Mouse (Mus musculus) lung, postnatal 14 days (tissue): ENCODE measurements around the gene Bco1.

Experiments
- DNase-seq: peaks from one replicate; pipeline ENCODE4 v3.0.0; 2021

The Bco1 gene

DNA sequence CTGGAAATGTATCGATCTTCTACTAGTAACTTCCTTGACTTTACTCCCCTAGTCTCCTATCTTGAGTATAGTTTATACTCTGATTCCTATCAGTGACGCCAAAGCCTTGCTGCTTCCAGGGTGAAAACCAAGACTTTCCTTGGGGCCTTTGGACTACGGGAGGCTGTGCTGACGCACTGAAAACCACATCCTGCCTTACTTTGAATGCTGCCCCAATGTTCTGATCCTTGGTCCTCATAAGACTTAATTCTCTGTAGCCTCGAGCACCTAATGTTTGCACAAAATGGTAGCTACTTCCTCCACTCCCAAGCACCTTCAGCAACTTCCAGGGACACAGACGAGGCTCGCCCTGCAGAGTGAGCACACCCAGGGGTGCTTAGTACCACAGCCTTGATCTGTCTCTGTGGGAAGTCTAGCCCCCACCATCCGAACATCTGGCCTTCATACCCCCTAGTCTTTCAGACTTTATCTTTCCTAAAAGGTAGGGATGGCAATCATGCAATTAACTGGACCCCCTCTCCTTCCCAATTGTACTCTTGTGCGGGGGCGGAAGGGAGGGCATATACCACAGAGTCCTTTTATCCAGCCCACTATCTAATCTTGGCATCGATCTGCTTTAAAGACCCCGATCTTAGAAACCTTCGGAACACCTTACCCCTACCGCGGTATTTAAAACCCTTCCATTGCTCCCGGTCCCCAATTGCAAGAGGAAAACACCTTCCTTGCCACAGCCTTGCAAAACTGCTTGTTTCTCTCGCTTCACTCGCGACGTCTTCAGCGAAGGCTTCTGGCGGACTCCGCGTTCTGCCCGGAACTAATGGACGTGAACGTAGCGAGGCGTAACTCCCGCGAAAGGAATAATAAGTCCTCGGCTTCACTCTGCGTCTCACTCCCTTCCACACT, 61.5 kb downstream of the Bco1 start:
- DNase-seq: no peak

GRCm38 (mm10) chr8:117157769-117158091, 62.1 kb downstream of the Bco1 start:
- DNase-seq: peak; percentile 97

GRCm38 (mm10) chr8:117158135-117158761, 62.6 kb downstream of the Bco1 start, which contains the start of gene Gan:
Gene Gan (plus strand): TSS chr8:117158135.
- peak; percentile 53 for DNase-seq

- no peak for DNase-seq
Measured at GRCm38 (mm10) chr8:117159031-117159430, 63.4 kb downstream of the Bco1 start.

GRCm38 (mm10) chr8:117164912-117165311, 69.3 kb downstream of the Bco1 start:
- no peak for DNase-seq

GRCm38 (mm10) chr8:117165542-117165941, 69.9 kb downstream of the Bco1 start:
- no peak for DNase-seq

- no peak for DNase-seq
Measured at GRCm38 (mm10) chr8:117166515-117166914, 70.9 kb downstream of the Bco1 start.

- DNase-seq: peak; percentile 46
Measured at GRCm38 (mm10) chr8:117167243-117167883, 71.7 kb downstream of the Bco1 start.

DNA sequence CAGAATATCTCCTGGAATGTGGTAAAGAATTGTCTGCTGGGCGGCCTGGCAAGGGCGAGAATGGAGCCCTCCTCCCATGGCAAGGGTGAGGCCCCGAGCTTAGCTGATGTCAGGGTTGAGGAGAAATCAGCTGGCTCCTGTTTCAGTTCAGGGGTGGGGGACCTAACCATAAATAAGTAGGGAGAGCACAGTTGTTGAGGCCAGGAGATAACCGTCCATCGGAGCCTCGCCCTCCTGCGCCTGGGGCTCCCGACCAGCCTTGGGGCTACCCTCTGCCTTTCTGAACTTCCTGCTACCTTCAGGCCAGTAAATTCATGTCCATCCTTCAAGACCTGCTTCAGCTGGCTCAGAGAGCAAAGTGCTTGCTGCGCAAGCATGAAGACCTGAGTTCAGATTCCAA, 72.7 kb downstream of the Bco1 start:
- no peak for DNase-seq

GRCm38 (mm10) chr8:117171826-117172225, 76.2 kb downstream of the Bco1 start:
- DNase-seq: no peak

DNA sequence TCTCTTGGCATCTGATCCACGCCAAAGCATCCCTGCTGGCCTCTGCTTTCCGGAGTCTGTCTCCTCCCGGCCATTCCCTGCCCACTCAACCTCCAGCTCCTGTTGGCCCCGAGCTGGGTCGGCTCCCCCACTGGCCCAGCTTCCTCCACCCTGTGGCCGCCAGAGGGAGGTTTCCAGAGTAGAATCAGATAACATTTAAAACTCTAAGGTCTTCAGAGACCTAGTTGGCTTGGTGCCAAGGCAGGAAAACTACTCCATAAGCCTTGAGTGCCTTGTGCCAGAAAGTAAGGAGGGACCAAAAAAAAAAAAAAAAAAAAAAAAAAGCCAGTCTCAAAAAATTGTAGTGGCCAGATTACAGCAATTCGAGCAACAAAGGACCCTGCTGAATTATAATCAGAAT, 77.2 kb downstream of the Bco1 start:
- peak; percentile 67 for DNase-seq

DNA sequence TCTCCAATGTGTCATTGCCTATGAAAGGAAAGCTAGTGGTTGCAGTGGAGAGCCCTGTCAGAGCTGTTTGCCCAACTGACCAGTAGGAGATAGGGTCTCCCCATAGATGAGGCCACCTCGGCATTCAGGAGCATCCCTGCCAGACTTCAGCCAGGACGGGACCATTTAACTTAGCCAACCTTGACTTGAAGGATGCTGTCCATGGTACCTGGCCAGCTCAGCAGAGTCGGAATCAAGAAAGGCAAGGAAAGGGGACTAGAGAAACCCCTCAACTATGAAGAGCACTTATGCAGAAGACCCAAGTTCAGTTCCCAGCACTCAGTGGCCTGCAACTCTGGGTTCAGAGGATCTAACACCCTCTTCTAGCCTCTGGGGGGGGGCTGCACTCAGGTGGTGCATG, 78.0 kb downstream of the Bco1 start:
- DNase-seq: no peak

GRCm38 (mm10) chr8:117174536-117174935, 78.9 kb downstream of the Bco1 start:
- DNase-seq: no peak

GRCm38 (mm10) chr8:117176308-117176707, 80.7 kb downstream of the Bco1 start:
- DNase-seq: no peak

DNA sequence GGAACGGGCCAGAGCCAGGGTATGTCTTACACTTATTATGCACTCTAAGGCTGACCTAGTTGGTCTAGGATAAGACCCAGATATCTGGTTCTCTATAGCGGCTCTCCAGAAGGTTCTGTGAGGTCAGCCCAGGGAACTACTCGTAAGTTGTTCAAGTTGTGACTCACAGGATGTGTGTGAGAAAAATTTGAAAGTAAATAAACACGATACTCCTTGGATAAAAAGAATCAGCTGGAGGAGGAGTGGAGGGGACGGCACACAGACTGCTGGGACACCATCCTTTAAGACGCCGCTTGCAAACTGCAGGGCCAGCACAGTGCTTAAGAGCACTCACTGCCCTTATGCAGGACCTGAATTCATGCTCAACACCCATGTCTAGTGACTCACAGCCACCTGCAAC, 81.6 kb downstream of the Bco1 start:
- DNase-seq: no peak

- no peak for DNase-seq
Measured at GRCm38 (mm10) chr8:117178039-117178438, 82.4 kb downstream of the Bco1 start.

DNA sequence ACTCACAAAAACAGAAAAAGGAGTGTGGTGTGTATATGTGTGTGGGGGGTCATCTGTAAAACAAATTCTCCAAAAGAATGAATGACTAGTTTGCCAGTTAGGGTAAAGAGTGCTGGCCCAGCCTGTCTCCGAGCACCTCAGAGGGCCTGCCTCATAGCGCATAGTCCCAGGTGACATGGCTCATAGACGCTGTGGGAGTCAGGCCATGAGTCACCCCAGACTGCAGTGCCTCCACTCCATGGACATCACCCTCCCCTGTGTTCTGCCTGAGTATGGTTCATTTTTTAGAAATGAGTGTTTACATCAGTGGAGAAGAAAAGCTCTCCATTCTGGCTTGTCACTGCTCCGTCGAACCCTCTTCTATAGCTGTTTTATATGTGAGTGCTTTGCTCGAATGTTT, 83.0 kb downstream of the Bco1 start:
- no peak for DNase-seq

GRCm38 (mm10) chr8:117182746-117183145, 87.1 kb downstream of the Bco1 start:
- no peak for DNase-seq
